Mouse (Mus musculus): Measurements from ENCODE around the gene Grik2. TPM values are rescaled to one million over a fixed set of nuclear protein-coding genes. Genes with fewer than 3 reads are reported as not detected.

Grik2 gene
- total and polyA plus RNA-seq, 2 experiments from 2014 or later, result 0.15 to 0.30 TPM

DNA sequence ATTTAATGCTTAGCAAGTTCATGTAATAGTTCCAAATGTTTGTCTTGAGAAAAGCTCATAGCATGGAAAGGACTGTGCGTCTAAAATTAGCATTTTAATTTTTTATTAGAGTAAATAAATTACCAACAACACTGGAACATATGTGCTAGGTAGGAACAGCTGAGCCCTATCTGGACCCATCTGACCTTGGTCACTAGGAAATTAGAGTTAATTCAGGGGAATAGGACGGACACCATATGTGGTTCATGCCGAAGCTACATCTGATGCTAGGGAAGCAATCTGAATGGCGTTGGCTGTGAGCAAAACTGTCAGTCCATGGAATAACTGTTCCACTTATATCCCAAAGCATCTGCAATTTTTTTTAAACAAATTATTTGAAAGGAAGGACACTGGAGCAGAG, 638.9 kb downstream of the Grik2 start:
- 84% methylated on average over 4 of the region's 4 CpGs for WGBS
- no peak overlapping the region for H3K9ac ChIP-seq (replicated peaks; ENCODE audit: low read depth, low read length)
- H3K4me1 ChIP-seq (ENCODE audit: control insufficient read depth, insufficient read depth), result no peaks in the 10 kb centered on the region
- H3K4me3 ChIP-seq (ENCODE audit: low read depth, low read length), result no peak overlapping the region
- no peaks in the 10 kb centered on the region for H3K36me3 ChIP-seq (replicated peaks; ENCODE audit: control insufficient read depth, insufficient read depth, low read length)
- H3K9me3 ChIP-seq (replicated peaks; ENCODE audit: control insufficient read depth, low read length), result no peaks in the 10 kb centered on the region
- DNase-seq (ENCODE audit: low spot score) (no peak), ATAC-seq (ENCODE audit: insufficient read depth, low read depth) (no peak)
- TF ChIP-seq CTCF (IDR thresholded peaks at IDR 0.05; ENCODE audit: low read depth), result no peak
- TF ChIP-seq EP300 (IDR thresholded peaks at IDR 0.05; ENCODE audit: low read depth), result no peak
- H3K27ac ChIP-seq (ENCODE audit: low read depth), result no peak overlapping the region
- H3K27me3 ChIP-seq (ENCODE audit: control insufficient read depth, insufficient read depth, low read length), result no peaks in the 10 kb centered on the region
- no peak overlapping the region for H3K4me2 ChIP-seq (ENCODE audit: low read depth, low read length)

- H3K9me3 ChIP-seq (replicated peaks; ENCODE audit: control insufficient read depth, low read length), result no peaks in the 10 kb centered on the region
- no peak overlapping the region for H3K4me2 ChIP-seq (ENCODE audit: low read depth, low read length)
- H3K4me1 ChIP-seq (ENCODE audit: control insufficient read depth, insufficient read depth), result no peaks in the 10 kb centered on the region
- H3K9ac ChIP-seq (replicated peaks; ENCODE audit: low read depth, low read length), result no peak overlapping the region
- no peak overlapping the region for H3K27ac ChIP-seq (ENCODE audit: low read depth)
- ATAC-seq (ENCODE audit: insufficient read depth, low read depth) (no peak), DNase-seq (ENCODE audit: low spot score) (no peak)
- H3K27me3 ChIP-seq (ENCODE audit: control insufficient read depth, insufficient read depth, low read length), result no peaks in the 10 kb centered on the region
- H3K36me3 ChIP-seq (replicated peaks; ENCODE audit: control insufficient read depth, insufficient read depth, low read length), result no peaks in the 10 kb centered on the region
- no peak overlapping the region for H3K4me3 ChIP-seq (ENCODE audit: low read depth, low read length)
- WGBS, result 76% methylated on average over 3 of the region's 3 CpGs
- no peak for TF ChIP-seq CTCF (IDR thresholded peaks at IDR 0.05; ENCODE audit: low read depth)
- TF ChIP-seq EP300 (IDR thresholded peaks at IDR 0.05; ENCODE audit: low read depth), result no peak
These were observed 645.9 kb downstream of the Grik2 start for GRCm38 (mm10) chr10:49142658-49143057.

DNA sequence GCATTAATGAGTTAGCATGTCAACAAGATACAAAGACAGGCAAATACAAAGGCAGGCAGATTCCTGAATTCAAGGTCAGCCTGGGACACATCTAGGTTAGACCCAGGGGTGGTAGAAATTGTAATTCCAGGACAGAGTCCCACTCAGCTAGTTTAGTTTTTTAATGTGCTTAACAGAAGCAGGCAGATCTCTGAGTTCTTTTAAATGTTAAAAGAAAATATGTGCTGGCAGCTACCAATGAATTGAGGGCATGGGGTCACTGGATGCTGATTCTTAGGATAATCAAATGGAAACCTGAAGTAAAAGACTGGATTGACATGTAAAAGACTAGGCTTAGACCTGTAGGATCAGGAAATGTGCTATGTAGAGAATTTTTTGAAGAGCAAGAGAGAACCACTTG, 651.8 kb downstream of the Grik2 start:
- no peak overlapping the region for H3K4me3 ChIP-seq (ENCODE audit: low read depth, low read length)
- TF ChIP-seq EP300 (IDR thresholded peaks at IDR 0.05; ENCODE audit: low read depth) (no peak), CTCF (IDR thresholded peaks at IDR 0.05; ENCODE audit: low read depth) (no peak)
- no peak for DNase-seq (ENCODE audit: low spot score)
- H3K27me3 ChIP-seq (ENCODE audit: control insufficient read depth, insufficient read depth, low read length), result no peaks in the 10 kb centered on the region
- no peaks in the 10 kb centered on the region for H3K36me3 ChIP-seq (replicated peaks; ENCODE audit: control insufficient read depth, insufficient read depth, low read length)
- no peaks in the 10 kb centered on the region for H3K9me3 ChIP-seq (replicated peaks; ENCODE audit: control insufficient read depth, low read length)
- H3K9ac ChIP-seq (replicated peaks; ENCODE audit: low read depth, low read length), result no peak overlapping the region
- no peak overlapping the region for H3K27ac ChIP-seq (ENCODE audit: low read depth)
- no peaks in the 10 kb centered on the region for H3K4me1 ChIP-seq (ENCODE audit: control insufficient read depth, insufficient read depth)
- no peak for ATAC-seq (ENCODE audit: insufficient read depth, low read depth)
- no peak overlapping the region for H3K4me2 ChIP-seq (ENCODE audit: low read depth, low read length)

DNA sequence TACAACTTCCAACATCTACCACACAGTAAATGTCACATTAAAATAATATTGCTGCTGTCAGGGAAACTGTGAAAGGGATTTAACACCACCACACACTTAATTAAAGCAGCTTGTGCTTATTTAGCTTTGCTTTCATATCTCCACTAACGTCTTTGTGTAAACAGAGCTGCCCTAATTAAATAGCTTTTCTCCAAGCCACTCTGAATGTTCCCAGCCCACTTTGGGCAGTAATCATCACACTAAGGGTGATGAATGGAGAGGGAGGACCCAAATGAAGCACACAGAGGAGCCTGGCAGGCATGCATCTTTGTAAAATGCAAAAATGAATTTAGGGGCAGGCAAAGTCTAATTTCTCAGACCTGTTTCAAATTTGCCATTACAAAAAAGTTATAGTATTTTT, 657.3 kb downstream of the Grik2 start:
- Histone ChIP-seq H3K4me2 (ENCODE audit: low read depth, low read length) (no peak overlapping the region), H3K36me3 (replicated peaks; ENCODE audit: control insufficient read depth, insufficient read depth, low read length) (no peaks in the 10 kb centered on the region), H3K9me3 (replicated peaks; ENCODE audit: control insufficient read depth, low read length) (no peaks in the 10 kb centered on the region), H3K27ac (ENCODE audit: low read depth) (no peak overlapping the region), H3K9ac (replicated peaks; ENCODE audit: low read depth, low read length) (no peak overlapping the region), H3K4me3 (ENCODE audit: low read depth, low read length) (no peak overlapping the region), H3K27me3 (ENCODE audit: control insufficient read depth, insufficient read depth, low read length) (no peaks in the 10 kb centered on the region), H3K4me1 (ENCODE audit: control insufficient read depth, insufficient read depth) (no peaks in the 10 kb centered on the region)
- WGBS, result 6% methylated on average over 1 of the region's 1 CpGs
- DNase-seq (ENCODE audit: low spot score) (no peak), ATAC-seq (ENCODE audit: insufficient read depth, low read depth) (no peak)
- TF ChIP-seq CTCF (IDR thresholded peaks at IDR 0.05; ENCODE audit: low read depth) (no peak), EP300 (IDR thresholded peaks at IDR 0.05; ENCODE audit: low read depth) (no peak)

GRCm38 (mm10) chr10:49050339-49050738, 738.2 kb downstream of the Grik2 start:
- Histone ChIP-seq H3K27me3 (ENCODE audit: control insufficient read depth, insufficient read depth, low read length) (no peaks in the 10 kb centered on the region), H3K4me1 (ENCODE audit: control insufficient read depth, insufficient read depth) (no peaks in the 10 kb centered on the region), H3K4me2 (ENCODE audit: low read depth, low read length) (no peak overlapping the region), H3K9ac (replicated peaks; ENCODE audit: low read depth, low read length) (no peak overlapping the region), H3K27ac (ENCODE audit: low read depth) (no peak overlapping the region), H3K4me3 (ENCODE audit: low read depth, low read length) (no peak overlapping the region), H3K36me3 (replicated peaks; ENCODE audit: control insufficient read depth, insufficient read depth, low read length) (no peaks in the 10 kb centered on the region), H3K9me3 (replicated peaks; ENCODE audit: control insufficient read depth, low read length) (no peaks in the 10 kb centered on the region)
- ATAC-seq (ENCODE audit: insufficient read depth, low read depth) (no peak), DNase-seq (ENCODE audit: low spot score) (no peak)
- TF ChIP-seq EP300 (IDR thresholded peaks at IDR 0.05; ENCODE audit: low read depth) (no peak), CTCF (IDR thresholded peaks at IDR 0.05; ENCODE audit: low read depth) (no peak)

GRCm38 (mm10) chr10:49049391-49049790, 739.2 kb downstream of the Grik2 start:
- no peaks in the 10 kb centered on the region for H3K4me1 ChIP-seq (ENCODE audit: control insufficient read depth, insufficient read depth)
- no peaks in the 10 kb centered on the region for H3K9me3 ChIP-seq (replicated peaks; ENCODE audit: control insufficient read depth, low read length)
- no peak overlapping the region for H3K4me3 ChIP-seq (ENCODE audit: low read depth, low read length)
- no peaks in the 10 kb centered on the region for H3K36me3 ChIP-seq (replicated peaks; ENCODE audit: control insufficient read depth, insufficient read depth, low read length)
- no peak overlapping the region for H3K27ac ChIP-seq (ENCODE audit: low read depth)
- ATAC-seq (ENCODE audit: insufficient read depth, low read depth), result no peak
- no peak for DNase-seq (ENCODE audit: low spot score)
- no peak overlapping the region for H3K4me2 ChIP-seq (ENCODE audit: low read depth, low read length)
- TF ChIP-seq CTCF (IDR thresholded peaks at IDR 0.05; ENCODE audit: low read depth) (no peak), EP300 (IDR thresholded peaks at IDR 0.05; ENCODE audit: low read depth) (no peak)
- no peaks in the 10 kb centered on the region for H3K27me3 ChIP-seq (ENCODE audit: control insufficient read depth, insufficient read depth, low read length)
- no peak overlapping the region for H3K9ac ChIP-seq (replicated peaks; ENCODE audit: low read depth, low read length)

All from heart, postnatal 0 days (tissue).